Mouse (Mus musculus): ENCODE measurements at regions not wholly inside any gene's neighbourhood (a gene's known extent, or its start where the extent isn't known, plus 50 kb on each side); places are given as distances from the start of the nearest gene placed in this dataset.
A peak's percentile ranks its signal among the peaks of the same experiment; 100 is the strongest.

DNA sequence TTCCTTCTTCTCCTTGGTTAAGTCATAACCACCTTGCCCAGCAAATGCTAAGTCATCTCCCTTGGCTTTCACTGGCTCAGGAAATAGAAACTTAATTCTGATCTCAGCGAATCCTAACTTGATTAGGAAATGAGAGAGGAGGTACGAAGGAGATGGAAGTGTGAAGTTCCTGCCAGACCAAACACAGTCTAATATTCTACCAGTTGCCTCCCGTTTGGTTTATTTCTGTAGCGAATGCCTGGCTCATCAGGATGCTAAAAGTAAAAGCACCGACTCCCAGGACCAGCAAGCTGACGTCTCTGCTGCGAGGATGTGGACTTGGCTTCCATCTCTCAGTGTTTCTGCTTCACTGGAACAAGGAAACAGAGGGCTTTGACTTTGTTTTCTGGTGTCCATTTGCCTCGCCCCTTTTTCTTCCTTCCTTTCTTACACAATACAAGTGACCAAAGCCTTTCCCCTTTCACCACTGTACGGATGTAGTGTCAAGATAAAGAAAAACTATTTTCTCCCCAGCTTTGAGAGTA, 204.3 kb downstream of the Dusp6 start:
- DNase-seq: peak; percentile 36

DNA sequence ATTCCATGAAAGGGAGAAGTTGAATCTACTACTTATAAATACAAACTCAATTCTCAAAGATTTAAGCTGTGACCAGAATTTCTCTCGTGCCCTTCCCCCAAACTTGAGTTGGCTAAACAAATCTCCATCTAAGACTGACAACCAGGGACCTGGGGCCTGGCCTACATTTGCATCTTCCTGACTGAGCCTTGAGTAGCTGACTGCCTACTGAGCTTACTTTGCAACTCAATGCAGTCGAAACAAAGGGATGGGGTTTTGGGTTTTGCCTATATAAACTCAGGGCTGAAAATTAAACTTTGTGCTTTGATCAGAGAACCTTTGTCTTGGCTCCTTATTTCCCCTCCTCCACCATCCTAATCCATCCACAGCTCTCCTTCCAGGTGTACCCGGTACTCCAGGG, 205.9 kb downstream of the Dusp6 start:
- DNase-seq: no peak

DNA sequence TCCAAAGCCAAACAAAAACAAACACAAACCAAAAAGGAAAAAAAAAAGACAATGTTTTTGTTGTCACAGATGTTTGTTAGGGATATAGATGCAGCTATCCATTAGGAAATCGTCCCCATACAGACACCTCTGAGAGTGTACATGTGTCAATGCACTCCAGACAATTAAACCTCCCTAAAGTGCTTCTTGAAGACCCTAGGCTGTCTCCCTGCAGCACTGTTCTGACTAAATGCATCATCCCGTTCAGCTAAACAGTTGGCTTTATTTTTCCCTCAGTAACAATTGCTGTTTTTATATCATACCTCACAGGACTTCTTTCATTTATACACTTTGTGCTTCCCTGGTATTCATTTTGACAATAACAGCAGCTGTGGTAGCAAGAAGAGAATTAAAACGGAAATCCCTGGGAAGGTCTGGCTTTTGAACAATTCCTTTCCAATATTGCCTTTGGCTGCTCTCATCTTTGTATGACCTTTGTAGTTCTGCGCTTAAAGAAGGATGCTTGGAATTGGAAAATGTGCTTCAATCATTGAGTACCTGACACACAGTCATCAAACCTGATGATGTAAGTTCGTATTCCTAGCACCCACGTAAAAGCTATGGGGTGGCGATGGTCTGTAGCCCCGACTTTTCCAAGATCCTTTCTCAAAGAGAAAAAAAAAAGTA, 208.9 kb downstream of the Dusp6 start:
- no peak for DNase-seq

GRCm38 (mm10) chr10:99472806-99473205, 209.8 kb downstream of the Dusp6 start:
- no peak for DNase-seq

- no peak for DNase-seq
Measured at GRCm38 (mm10) chr10:99473758-99474157, 210.7 kb downstream of the Dusp6 start.

DNA sequence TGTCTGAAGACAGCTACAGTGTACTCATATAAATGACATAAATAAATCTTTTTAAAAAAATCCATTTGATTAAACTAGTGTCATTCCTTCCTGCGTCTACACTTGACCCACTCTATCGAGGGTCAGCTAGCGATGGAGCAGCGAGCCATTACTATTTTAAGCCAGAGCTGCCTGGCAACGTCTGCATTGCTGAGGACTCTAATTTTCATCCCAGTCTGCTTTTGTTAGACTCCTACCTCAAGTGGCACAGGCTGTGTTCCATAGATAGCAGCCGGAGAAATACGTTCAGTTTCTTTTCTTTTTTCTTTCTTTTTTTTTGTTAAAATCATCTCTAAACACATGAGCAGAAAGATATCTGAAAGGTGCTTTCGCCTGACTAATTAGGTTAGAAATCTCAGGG, 211.5 kb downstream of the Dusp6 start:
- DNase-seq: peak; percentile 19

- DNase-seq: no peak
Measured at GRCm38 (mm10) chr10:99476214-99476613, 213.2 kb downstream of the Dusp6 start.

DNA sequence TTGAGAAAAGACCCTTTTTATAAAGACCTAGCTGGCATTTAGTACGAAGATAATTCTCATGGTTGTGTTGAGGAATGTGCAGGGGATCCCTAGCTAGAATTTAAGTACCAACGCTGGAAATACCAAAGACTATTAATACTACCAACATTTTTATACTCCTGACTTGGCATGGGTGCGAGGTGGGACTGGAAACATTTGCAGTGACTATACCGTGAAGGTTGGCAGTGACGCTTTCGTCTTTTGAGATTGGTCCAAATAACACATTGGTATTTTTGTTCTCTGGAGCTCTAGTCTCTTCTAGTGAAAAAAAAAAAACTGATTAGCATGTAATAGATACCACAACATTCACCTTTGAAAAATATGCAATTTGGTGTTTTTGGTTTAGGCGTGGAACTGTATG, 213.7 kb downstream of the Dusp6 start:
- DNase-seq: no peak

GRCm38 (mm10) chr10:99480573-99480972, 217.5 kb downstream of the Dusp6 start:
- DNase-seq: no peak

DNA sequence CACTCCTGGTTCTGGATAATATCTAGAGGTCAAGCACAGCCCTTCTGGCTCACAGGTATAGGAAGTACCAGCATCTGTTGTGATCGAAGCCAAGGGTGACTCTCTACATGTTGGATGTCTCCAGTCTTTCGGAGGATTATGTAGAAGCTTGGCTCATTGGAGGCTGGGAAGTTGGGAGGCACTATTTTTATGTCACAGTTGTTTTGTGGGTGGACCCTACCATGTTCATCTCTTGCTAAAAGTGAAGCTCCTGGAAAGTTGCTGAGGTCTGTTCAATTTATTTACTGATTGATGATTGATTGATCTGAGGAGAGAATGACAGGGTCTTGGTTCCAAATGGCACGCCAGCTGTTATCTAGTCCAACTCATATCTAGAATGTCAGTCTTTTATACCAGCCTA, 219.0 kb downstream of the Dusp6 start:
- DNase-seq: no peak

- DNase-seq: no peak
Measured at GRCm38 (mm10) chr10:99488195-99489080, 225.4 kb downstream of the Dusp6 start.

DNA sequence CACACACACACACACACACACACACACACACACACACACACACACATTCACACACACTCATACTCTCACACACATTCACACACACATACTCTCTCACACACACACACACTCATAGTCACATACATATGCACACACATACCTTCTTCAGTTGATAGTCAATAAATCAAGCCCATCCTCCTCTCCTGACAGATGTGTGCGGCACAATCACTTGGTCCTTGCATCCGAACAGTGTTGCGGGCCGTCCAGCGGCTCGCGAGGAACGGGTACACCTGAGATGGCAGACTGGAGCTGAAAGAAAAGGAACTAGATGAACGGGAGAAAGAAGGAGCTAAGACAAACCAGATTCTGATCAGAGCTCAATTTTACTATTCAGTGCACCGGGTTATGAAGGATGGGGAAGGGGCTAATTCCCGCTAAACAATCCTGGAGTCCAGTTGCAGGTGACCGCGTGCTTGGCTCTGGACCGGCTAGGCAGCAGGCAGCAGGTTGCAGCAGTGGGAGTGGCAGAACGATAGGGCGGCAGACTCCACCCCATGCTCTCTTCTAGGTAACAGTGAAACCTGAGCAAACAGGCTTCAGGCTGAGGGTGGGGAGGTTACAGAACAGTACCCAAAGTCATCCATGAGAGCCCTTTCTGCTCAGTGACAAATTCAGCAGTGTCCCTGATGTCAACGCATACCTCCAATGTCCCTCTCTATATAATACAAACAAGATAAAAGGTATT, 247.8 kb downstream of the Csl start:
- no peak for DNase-seq

GRCm38 (mm10) chr10:99517944-99518343, 241.5 kb downstream of the Csl start:
- no peak for DNase-seq

- no peak for DNase-seq
Measured at GRCm38 (mm10) chr10:99519479-99519878, 240.0 kb downstream of the Csl start.

DNA sequence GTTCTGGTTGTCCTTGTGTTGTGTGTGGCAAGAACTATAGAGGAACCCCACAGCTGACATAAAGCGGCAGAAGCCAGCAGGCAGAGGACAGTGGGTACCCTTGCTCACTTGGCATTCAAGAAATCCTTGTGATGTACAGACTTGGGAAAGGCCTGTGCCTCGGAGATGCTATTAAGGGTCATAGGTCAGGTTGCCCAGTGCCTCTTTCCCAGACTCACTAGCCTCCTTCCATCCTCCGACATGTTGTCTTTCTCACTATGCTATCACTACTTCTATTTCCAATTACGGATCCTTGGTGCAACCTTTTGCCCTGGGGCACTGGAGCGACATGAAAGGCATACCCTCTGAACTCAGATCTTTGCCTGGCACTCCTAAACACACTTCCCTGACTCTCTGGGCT, 235.6 kb downstream of the Csl start:
- no peak for DNase-seq

GRCm38 (mm10) chr10:99524273-99525212, 234.9 kb downstream of the Csl start:
- DNase-seq: peak; percentile 67

GRCm38 (mm10) chr10:99526148-99526547, 233.3 kb downstream of the Csl start:
- DNase-seq: no peak

DNA sequence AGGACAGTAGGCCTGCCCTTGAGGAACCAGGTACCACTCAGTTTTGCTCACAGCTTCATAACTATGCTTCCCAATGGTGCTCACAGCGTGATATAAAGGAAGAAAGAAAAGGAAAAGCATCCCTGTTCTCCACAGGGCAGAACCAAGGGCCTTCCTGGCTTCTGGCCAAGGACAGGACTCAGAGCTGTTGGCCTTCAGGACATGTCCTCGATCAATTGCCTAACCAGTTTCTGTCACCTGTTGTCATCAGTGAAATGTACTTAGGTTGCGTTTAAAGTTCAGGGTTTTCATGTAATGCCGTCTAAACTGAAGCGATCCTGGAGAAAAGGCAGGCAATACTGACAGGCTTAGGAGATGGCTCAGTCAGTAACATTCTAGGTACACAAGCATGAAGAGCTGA, 232.9 kb downstream of the Csl start:
- no peak for DNase-seq

GRCm38 (mm10) chr10:99531104-99531503, 228.4 kb downstream of the Csl start:
- DNase-seq: no peak

DNA sequence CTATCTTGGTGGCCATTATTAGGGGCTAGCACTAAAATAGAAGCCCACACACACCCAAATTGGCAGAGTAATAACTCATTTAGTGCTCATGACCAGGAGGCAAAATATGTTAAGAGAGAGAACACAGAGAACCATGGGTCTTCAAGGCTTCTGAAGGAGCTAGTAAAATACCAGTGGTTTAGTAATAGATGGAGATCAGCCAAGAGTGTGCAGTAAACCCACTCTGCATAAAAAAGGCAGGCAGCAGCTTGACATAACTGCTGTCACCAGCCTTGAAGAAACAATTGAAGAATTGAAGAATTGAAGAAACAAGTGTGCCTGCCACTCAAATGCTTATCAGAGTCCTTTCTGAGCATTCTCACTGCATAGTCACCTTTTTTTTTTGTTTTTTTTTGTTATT, 227.9 kb downstream of the Csl start:
- no peak for DNase-seq

GRCm38 (mm10) chr10:99531992-99532391, 227.5 kb downstream of the Csl start:
- no peak for DNase-seq

- no peak for DNase-seq
Measured at GRCm38 (mm10) chr10:99532697-99533119, 226.8 kb downstream of the Csl start.
